Mouse (Mus musculus) brain, adult 10 weeks (tissue): ENCODE results near the gene Epha6. TPM values are rescaled to one million over a fixed set of nuclear protein-coding genes. Genes with fewer than 3 reads are reported as not detected.

Source experiments
- polyA plus RNA-seq: library from polyadenylated mRNA; stranded (reverse); fragments of 350-450 nt; fragmentation: Illumina TruSeq; extraction: RNeasy Lipid Tissue Mini Kit (QIAGEN cat#74804); gene quantifications from one replicate; pipeline ENCODE4 v1.2.3, GENCODE M21; 2015; ENCODE audit warnings: low read depth, low replicate concordance

Epha6 gene
- polyA plus RNA-seq: 17.6 TPM

GRCm38 (mm10) chr16:60605061-60605831, at the start of gene Epha6:
Gene Epha6, minus strand, starts transcription at chr16:60605531.

GRCm38 (mm10) chr16:59639102-59639691, 966.1 kb downstream of the Epha6 start, which contains the start of gene Arl6:
Gene Arl6, minus strand, starts transcription at chr16:59639391.

